22 mouse cellular contexts compared by ENCODE assay signal in genomic region chr3:146641818-146642427, GRCm38 (mm10). TPM values are rescaled to one million over a fixed set of nuclear protein-coding genes. Genes with fewer than 3 reads are reported as not detected.
A peak's percentile ranks its signal among the peaks of the same experiment; 100 is the strongest.
DNase-seq lines count a peak whose midpoint lies in the region; ATAC-seq and TF ChIP-seq lines count a peak whose summit lies in the region.
"Had no signal": no experiment of that assay in that cellular context is flagged by ENCODE, and none has a peak within 500 bp of the region (broad histone marks: within the 10 kb centered on the region; RNA-seq: fewer than 3 reads in every experiment).

No protein-coding gene starts in this region.

- POLR2A ChIA-PET in Patski (lab: Charles Lee): interaction anchor here (0.7 to 1.2 kb wide), 2 partner anchors 13 to 82 kb away, joined by 3 read pairs; no protein-coding TSS in a partner anchor

- H3K27ac ChIP-seq in lung, embryonic 15.5 days: no peak overlapping the region
- peak overlapping the region; percentile 89 for H3K27ac ChIP-seq in embryonic fibroblast, embryonic 13.5 days (ENCODE audit: insufficient read depth, low read length)
- H3K27ac ChIP-seq: kidney, embryonic 15.5 days; limb, embryonic 12.5 days; liver, embryonic 15.5 days; stomach, postnatal 0 days had no signal

- 41% methylated on average over 4 of the region's 4 CpGs for WGBS in lung, embryonic 15.5 days

- peak; percentile 55; the same call in 1 of the 2 replicates for ATAC-seq in lung, embryonic 15.5 days (ENCODE audit: borderline replicate concordance, extremely low read depth, low FRiP score, low TSS enrichment)
- peak; percentile 57 for ATAC-seq in Patski

- H3K4me3 ChIP-seq in lung, embryonic 15.5 days: no peak overlapping the region
- H3K4me3 ChIP-seq in embryonic fibroblast, embryonic 13.5 days (ENCODE audit: insufficient read depth, low read length): no peak overlapping the region
- H3K4me3 ChIP-seq: kidney, embryonic 15.5 days; limb, embryonic 12.5 days; liver, embryonic 15.5 days had no signal

- intact Hi-C loops in gastrocnemius, postnatal 14 days (cut with DNase I; ENCODE audit: low total_unique reads): no loop called here

- no peak overlapping the region for H3K9ac ChIP-seq in lung, embryonic 15.5 days
- H3K9ac ChIP-seq: kidney, embryonic 15.5 days; limb, embryonic 12.5 days; liver, embryonic 15.5 days had no signal

- in situ Hi-C loops in Patski (cut with MboI; ENCODE audit: low pct_unique_long_range_greater_than_20kb): no loop called here

- CTCF ChIA-PET in Patski (lab: Charles Lee): interaction anchor here (1.0 to 2.0 kb wide), 7 partner anchors 10 to 141 kb away, joined by 3 to 9 read pairs (median 4); no protein-coding TSS in a partner anchor

- no peaks in the 10 kb centered on the region for H3K9me3 ChIP-seq in lung, embryonic 15.5 days
- H3K9me3 ChIP-seq: kidney, embryonic 15.5 days; liver, embryonic 15.5 days had no signal

- no peaks in the 10 kb centered on the region for H3K36me3 ChIP-seq in lung, embryonic 15.5 days
- H3K36me3 ChIP-seq: kidney, embryonic 15.5 days; limb, embryonic 12.5 days; liver, embryonic 15.5 days had no signal

- TF ChIP-seq POLR2A in embryonic fibroblast, embryonic 13.5 days (IDR thresholded peaks at IDR 0.05; ENCODE audit: low read depth, low read length): no peak

- H3K4me1 ChIP-seq in lung, embryonic 15.5 days: peaks cover 9% of the 10 kb centered on the region; the same call in 1 of the 2 replicates
- peaks cover 6% of the 10 kb centered on the region for H3K4me1 ChIP-seq in embryonic fibroblast, embryonic 13.5 days (ENCODE audit: control insufficient read depth, insufficient read depth, low read length)
- H3K4me1 ChIP-seq: kidney, embryonic 15.5 days; limb, embryonic 12.5 days; liver, embryonic 15.5 days had no signal

- no peak overlapping the region for H3K4me2 ChIP-seq in lung, embryonic 15.5 days
- H3K4me2 ChIP-seq: kidney, embryonic 15.5 days; limb, embryonic 12.5 days; liver, embryonic 15.5 days; midbrain, embryonic 11.5 days had no signal

- TF ChIP-seq CTCF in Patski (IDR thresholded peaks at IDR 0.05): no peak
- TF ChIP-seq CTCF in embryonic fibroblast, embryonic 13.5 days (IDR thresholded peaks at IDR 0.05; ENCODE audit: borderline replicate concordance, insufficient read depth, low read length): no peak

- DNase-seq in gastrocnemius, postnatal 14 days: peak; percentile 15
- DNase-seq in gastrocnemius, adult 18-20 months (ENCODE audit: low spot score): no peak
- no peak for DNase-seq in lung, postnatal 25 days (ENCODE audit: low spot score)
- peak; percentile 71 for DNase-seq in Patski (ENCODE audit: low read depth, low spot score)
- no peak for DNase-seq in layer of hippocampus, postnatal 25 days (ENCODE audit: extremely low spot score in 1 of 2, low spot score in 1 of 2)
- DNase-seq in layer of hippocampus, postnatal 36 days: no peak
- DNase-seq: cerebellum, adult 18-20 months; embryo, embryonic 11 days; heart, adult 11 months; retina, postnatal 1 day; spleen, adult 18-20 months; thymus, postnatal 4 days had no signal

- no peaks in the 10 kb centered on the region for H3K27me3 ChIP-seq in lung, embryonic 15.5 days
- H3K27me3 ChIP-seq in Patski: no peaks in the 10 kb centered on the region
- H3K27me3 ChIP-seq: kidney, embryonic 15.5 days; limb, embryonic 12.5 days; liver, embryonic 15.5 days had no signal

RNA-seq across cellular contexts. Expression of gene 4930503B20Rik, which starts 9.2 kb away (rescaled TPM):
- not detected for total RNA-seq in gastrocnemius, postnatal 14 days (2021)
- total RNA-seq in gastrocnemius, adult 18-20 months (2021): not detected
- polyA plus RNA-seq in lung, embryonic 15.5 days (2015; fragmentation: Nextera tagmentation; extraction: Ambion mirVana): 0.08 and 0.12 TPM in 2 replicates
- polyA plus RNA-seq in Patski (2021): 0.44 TPM
- polyA plus RNA-seq in embryonic fibroblast, embryonic 13.5 days (2011; ENCODE audit: insufficient read length, low read depth, missing spikeins): 0.56 TPM in 1 of 2 replicates, not detected in the other
- total RNA-seq in layer of hippocampus, postnatal 25 days (2021): not detected
- total RNA-seq in layer of hippocampus, postnatal 36 days (2021): not detected
- total RNA-seq: left cerebral cortex, adult 18-20 months had no signal
- polyA plus RNA-seq: heart, postnatal 0 days; kidney, embryonic 15.5 days; limb, embryonic 12.5 days; liver, embryonic 15.5 days; midbrain, embryonic 11.5 days; neural tube, embryonic 11.5 days; stomach, postnatal 0 days had no signal

RNA-seq across cellular contexts. Expression of gene Dnase2b, which starts 26.5 kb away (rescaled TPM):
- not detected for total RNA-seq in gastrocnemius, postnatal 14 days (2021)
- total RNA-seq in gastrocnemius, adult 18-20 months (2021): not detected
- not detected in 2 replicates for polyA plus RNA-seq in lung, embryonic 15.5 days (2015; fragmentation: Nextera tagmentation; extraction: Ambion mirVana)
- polyA plus RNA-seq in Patski (2021): 0.03 TPM
- not detected in 2 replicates for polyA plus RNA-seq in embryonic fibroblast, embryonic 13.5 days (2011; ENCODE audit: insufficient read length, low read depth, missing spikeins)
- total RNA-seq in layer of hippocampus, postnatal 25 days (2021): not detected
- not detected for total RNA-seq in layer of hippocampus, postnatal 36 days (2021)
- total RNA-seq: left cerebral cortex, adult 18-20 months had no signal
- polyA plus RNA-seq: heart, postnatal 0 days; limb, embryonic 12.5 days; midbrain, embryonic 11.5 days; neural tube, embryonic 11.5 days; stomach, postnatal 0 days had no signal

RNA-seq across cellular contexts. Expression of gene Samd13, which starts 43.5 kb away (rescaled TPM):
- total RNA-seq in gastrocnemius, postnatal 14 days (2021): 1 to 10 TPM in 1 of 2 experiments, under 1 TPM in 1; 0.57 to 1.7 TPM
- under 1 TPM; 0.64 to 0.95 TPM for total RNA-seq in gastrocnemius, adult 18-20 months (2021)
- 1.1 and 1.2 TPM in 2 replicates for polyA plus RNA-seq in lung, embryonic 15.5 days (2015; fragmentation: Nextera tagmentation; extraction: Ambion mirVana)
- polyA plus RNA-seq in Patski (2021): not detected
- polyA plus RNA-seq in embryonic fibroblast, embryonic 13.5 days (2011; ENCODE audit: insufficient read length, low read depth, missing spikeins): 0.53 and 1.1 TPM in 2 replicates
- not detected for total RNA-seq in layer of hippocampus, postnatal 25 days (2021)
- not detected for total RNA-seq in layer of hippocampus, postnatal 36 days (2021)

Comparison
In these comparisons a context has a peak if more than half of its experiments do, and no peak if none do; other contexts are left out.
1. DNase-seq: peak in gastrocnemius, postnatal 14 days (single experiment) and Patski (single experiment); none in gastrocnemius, adult 18-20 months (single experiment), lung, postnatal 25 days (single experiment), layer of hippocampus, postnatal 25 days (0 of 2) and layer of hippocampus, postnatal 36 days (0 of 2).